Mouse (Mus musculus) sigmoid colon, adult 10 weeks (tissue): ENCODE results near the gene Pou5f2. TPM values are rescaled to one million over a fixed set of nuclear protein-coding genes. Genes with fewer than 3 reads are reported as not detected.

Experiments used
- polyA plus RNA-seq: library from polyadenylated mRNA; stranded (reverse); fragments of 350-450 nt; fragmentation: Illumina TruSeq; extraction: RNeasy Lipid Tissue Mini Kit (QIAGEN cat#74804); gene quantifications from one replicate; pipeline ENCODE4 v1.2.3, GENCODE M21; 2014; ENCODE audit warnings: low read depth, low replicate concordance

Gene Pou5f2
- polyA plus RNA-seq, result not detected

GRCm38 (mm10) chr13:78024683-78025294, at the start of gene Pou5f2:
Pou5f2 (plus strand) TSS chr13:78024902.

Other genes with a start within 250 kb of the Pou5f2 start
- 1.0 TPM for gene Nr2f1, start 174.9 kb downstream of the Pou5f2 start, polyA plus RNA-seq